Mouse (Mus musculus): ENCODE measurements around the gene Polrmt.

- TF ChIP-seq ZC3H11A (IDR thresholded peaks at IDR 0.05; ENCODE audit: borderline replicate concordance, low read depth, low read length), result no peak
- no peak for TF ChIP-seq CHD2 (IDR thresholded peaks at IDR 0.05; ENCODE audit: low read depth, low read length)
- no peak for TF ChIP-seq ZNF384 (IDR thresholded peaks at IDR 0.05; ENCODE audit: low read depth, low read length)
These were observed 37.1 kb downstream of the Polrmt start for GRCm38 (mm10) chr10:79709307-79709706.
